Mouse (Mus musculus) liver, postnatal 0 days (tissue): ENCODE results near the gene Fscn3. TPM values are rescaled to one million over a fixed set of nuclear protein-coding genes. Genes with fewer than 3 reads are reported as not detected.
A peak's percentile ranks its signal among the peaks of the same experiment; 100 is the strongest.

ENCODE experiments used
- ATAC-seq: fragments of 200-750 bp; cut with Nextera tagmentation; 2 replicates; pipeline ENCODE4 v1.8.0; 2017; ENCODE audit warnings: mild to moderate bottlenecking, moderate library complexity
- DNase-seq: peaks from one replicate; pipeline ENCODE4 v3.0.0-alpha.2; 2016
- H3K27ac ChIP-seq: fragments of 300-500 bp; sonication (generic); 2 replicates; pipeline ENCODE4 v1.5.1; 2014; ENCODE audit warnings: antibody characterized with exemption, moderate library complexity, mild to moderate bottlenecking, low read depth
- H3K27me3 ChIP-seq: fragments of 300-500 bp; sonication (generic); 2 replicates; pipeline ENCODE4 v1.6.1; 2014; ENCODE audit warnings: low read length, control low read depth, mixed read lengths; ENCODE audit not compliant: insufficient read depth
- H3K36me3 ChIP-seq: fragments of 300-500 bp; sonication (generic); replicated peaks from 2 replicates; pipeline ENCODE4 v1.6.1; 2014; ENCODE audit warnings: mild to moderate bottlenecking, control low read depth, low read length, moderate library complexity, mixed read lengths; ENCODE audit not compliant: insufficient read depth
- H3K4me1 ChIP-seq: fragments of 300-500 bp; sonication (generic); 2 replicates; pipeline ENCODE4 v1.6.1; 2014; ENCODE audit warnings: antibody characterized with exemption, mild to moderate bottlenecking, control low read depth; ENCODE audit not compliant: insufficient read depth
- H3K4me2 ChIP-seq: fragments of 300-500 bp; sonication (generic); 2 replicates; pipeline ENCODE4 v1.6.1; 2014; ENCODE audit warnings: low read depth, mild to moderate bottlenecking, low read length, moderate library complexity, mixed read lengths
- H3K4me3 ChIP-seq: fragments of 300-500 bp; sonication (generic); 2 replicates; pipeline ENCODE4 v1.5.1; 2014; ENCODE audit warnings: low read depth, low read length
- H3K9ac ChIP-seq: fragments of 300-500 bp; sonication (generic); replicated peaks from 2 replicates; pipeline ENCODE4 v1.6.1; 2014; ENCODE audit warnings: mild to moderate bottlenecking, moderate library complexity
- H3K9me3 ChIP-seq: fragments of 300-500 bp; sonication (generic); 2 replicates; pipeline ENCODE4 v1.6.1; 2016; ENCODE audit warnings: mild to moderate bottlenecking, control low read depth, low read length, mixed read lengths
- CTCF ChIP-seq: sonication (generic); IDR thresholded peaks from 2 replicates; pipeline ENCODE4 v1.5.1; 2016; ENCODE audit warnings: antibody characterized with exemption, low read depth
- EP300 ChIP-seq: IDR thresholded peaks from 2 replicates; pipeline ENCODE4 v1.6.1; 2016; ENCODE audit warnings: antibody characterized with exemption, low read depth, mild to moderate bottlenecking
- WGBS: fragments of 180-500 bp; shearing (Covaris S2); extraction: QIAGEN DNeasy Blood & Tissue Kit; methylation state at CpG from one replicate; pipeline ENCODE4 v1.1.7; 2014; ENCODE audit not compliant: insufficient replicate concordance; 5-methylcytosine and 5-hydroxymethylcytosine counted together
- polyA plus RNA-seq: library from polyadenylated mRNA; unstranded; fragments of >200 nt; fragmentation: Nextera tagmentation; extraction: Ambion mirVana; gene quantifications from 2 replicates; pipeline ENCODE4 v1.2.1, GENCODE M21; 2015

Fscn3 gene
- polyA plus RNA-seq, 1 experiment from 2014 or later: 0.06 TPM

DNA sequence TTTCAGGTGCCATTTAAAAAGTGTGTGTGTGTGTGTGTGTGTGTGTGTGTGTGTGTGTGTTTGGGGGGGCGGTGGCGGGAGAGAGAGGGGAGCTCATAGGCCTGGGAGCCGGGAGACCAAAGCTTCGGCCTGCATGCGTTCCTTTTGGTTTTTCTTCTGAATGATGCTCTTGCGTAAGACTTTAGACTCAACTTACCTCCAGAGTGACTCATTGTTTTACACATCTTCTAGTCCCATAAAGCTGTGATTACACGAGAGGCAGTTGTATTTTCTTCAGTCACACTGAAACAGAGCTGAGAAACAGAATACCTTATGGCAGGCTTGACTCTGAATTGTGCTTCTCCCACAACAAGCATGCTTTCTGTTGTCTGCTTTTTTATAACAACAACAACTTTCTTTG is 59.3 kb downstream of the Fscn3 start:
- DNase-seq (no peak), ATAC-seq (no peak)
- peak overlapping the region; percentile 4 for H3K4me2 ChIP-seq
- H3K36me3 ChIP-seq: no peaks in the 10 kb centered on the region; the same call in 1 of the 2 replicates
- H3K9ac ChIP-seq: no peak overlapping the region
- WGBS: 75% methylated on average over 7 of the region's 7 CpGs
- TF ChIP-seq CTCF (no peak), EP300 (no peak)
- no peaks in the 10 kb centered on the region for H3K27me3 ChIP-seq
- H3K4me1 ChIP-seq: peaks cover 56% of the 10 kb centered on the region
- no peaks in the 10 kb centered on the region for H3K9me3 ChIP-seq
- no peak overlapping the region for H3K27ac ChIP-seq
- no peak overlapping the region for H3K4me3 ChIP-seq

Other genes with a start within 250 kb of the Fscn3 start
- gene Zfp800, start 29.8 kb upstream of the Fscn3 start, polyA plus RNA-seq: 16.1 and 17.1 TPM in 2 replicates
- 272 and 288 TPM in 2 replicates for gene Arf5, start 4.2 kb upstream of the Fscn3 start, polyA plus RNA-seq
- gene Gcc1, start 601 bp downstream of the Fscn3 start, polyA plus RNA-seq: 2.8 and 2.9 TPM in 2 replicates
- not detected in 2 replicates for gene Pax4, start 21.6 kb downstream of the Fscn3 start, polyA plus RNA-seq
- 29.7 and 34.9 TPM in 2 replicates for gene Snd1, start 47.4 kb downstream of the Fscn3 start, polyA plus RNA-seq